Mouse (Mus musculus): ENCODE results near the gene Gnaq.
A peak's percentile ranks its signal among the peaks of the same experiment; 100 is the strongest.
"Not testable (repeated sequence)": the region's sequence is repeated elsewhere in the genome, so short reads cannot be mapped to it uniquely, and the experiment has no call there.

Gnaq gene

GRCm38 (mm10) chr19:16258766-16259355 lies 126.2 kb downstream of the Gnaq start:
- DNase-seq (ENCODE audit: low read depth, low spot score): no peak

- DNase-seq (ENCODE audit: low read depth, low spot score): no peak
Measured at GRCm38 (mm10) chr19:16259786-16260434, 127.3 kb downstream of the Gnaq start.

- peak; percentile 55 for DNase-seq (ENCODE audit: low read depth, low spot score)
Measured at GRCm38 (mm10) chr19:16260435-16260832, 127.8 kb downstream of the Gnaq start.

- no peak for DNase-seq (ENCODE audit: low read depth, low spot score)
Measured at GRCm38 (mm10) chr19:16260973-16261372, 128.3 kb downstream of the Gnaq start.

- DNase-seq (ENCODE audit: low read depth, low spot score): no peak
Measured at GRCm38 (mm10) chr19:16261631-16262030, 129.0 kb downstream of the Gnaq start.

GRCm38 (mm10) chr19:16262340-16262739 lies 129.7 kb downstream of the Gnaq start:
- no peak for DNase-seq (ENCODE audit: low read depth, low spot score)

- not testable (repeated sequence) for DNase-seq (ENCODE audit: low read depth, low spot score)
Measured at GRCm38 (mm10) chr19:16267362-16267761, 134.7 kb downstream of the Gnaq start.

GRCm38 (mm10) chr19:16270236-16270635 lies 137.6 kb downstream of the Gnaq start:
- peak; percentile 23 for DNase-seq (ENCODE audit: low read depth, low spot score)

- DNase-seq (ENCODE audit: low read depth, low spot score): peak; percentile 61
Measured at GRCm38 (mm10) chr19:16271002-16271401, 138.4 kb downstream of the Gnaq start.

- peak; percentile 77 for DNase-seq (ENCODE audit: low read depth, low spot score)
Measured at GRCm38 (mm10) chr19:16273021-16273420, 140.4 kb downstream of the Gnaq start.

GRCm38 (mm10) chr19:16280231-16280630 lies 147.6 kb downstream of the Gnaq start:
- DNase-seq (ENCODE audit: low read depth, low spot score): no peak

- no peak for DNase-seq (ENCODE audit: low read depth, low spot score)
Measured at GRCm38 (mm10) chr19:16285051-16286028, 152.7 kb downstream of the Gnaq start.

- no peak for DNase-seq (ENCODE audit: low read depth, low spot score)
Measured at GRCm38 (mm10) chr19:16286451-16287175, 154.0 kb downstream of the Gnaq start.

GRCm38 (mm10) chr19:16287307-16287706 lies 154.7 kb downstream of the Gnaq start:
- DNase-seq (ENCODE audit: low read depth, low spot score): no peak

- no peak for DNase-seq (ENCODE audit: low read depth, low spot score)
Measured at GRCm38 (mm10) chr19:16287971-16288370, 155.3 kb downstream of the Gnaq start.

- DNase-seq (ENCODE audit: low read depth, low spot score): no peak
Measured at GRCm38 (mm10) chr19:16291088-16291487, 158.5 kb downstream of the Gnaq start.

- peak; percentile 18 for DNase-seq (ENCODE audit: low read depth, low spot score)
Measured at GRCm38 (mm10) chr19:16292056-16292608, 159.5 kb downstream of the Gnaq start.

- peak; percentile 22 for DNase-seq (ENCODE audit: low read depth, low spot score)
Measured at GRCm38 (mm10) chr19:16292978-16293377, 160.3 kb downstream of the Gnaq start.

- no peak for DNase-seq (ENCODE audit: low read depth, low spot score)
Measured at GRCm38 (mm10) chr19:16300413-16300812, 167.8 kb downstream of the Gnaq start.

- DNase-seq (ENCODE audit: low read depth, low spot score): no peak
Measured at GRCm38 (mm10) chr19:16301336-16301735, 168.7 kb downstream of the Gnaq start.

- DNase-seq (ENCODE audit: low read depth, low spot score): no peak
Measured at GRCm38 (mm10) chr19:16309031-16309430, 176.4 kb downstream of the Gnaq start.

All from 3T3-L1 (cell line).